ENCODE assay signal across 8 mouse cellular contexts in the genomic region with DNA sequence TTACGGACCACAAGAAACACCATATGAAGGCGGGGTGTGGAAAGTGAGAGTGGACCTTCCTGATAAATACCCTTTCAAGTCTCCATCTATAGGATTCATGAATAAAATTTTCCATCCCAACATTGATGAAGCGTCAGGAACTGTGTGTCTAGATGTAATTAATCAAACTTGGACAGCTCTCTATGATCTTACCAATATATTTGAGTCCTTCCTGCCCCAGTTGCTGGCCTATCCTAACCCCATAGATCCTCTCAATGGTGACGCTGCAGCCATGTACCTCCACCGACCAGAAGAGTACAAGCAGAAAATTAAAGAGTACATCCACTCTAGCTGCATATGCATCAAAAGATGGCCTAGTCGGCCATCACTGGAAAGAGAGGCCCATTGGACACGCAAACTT.
DNase-seq lines count a peak whose midpoint lies in the region; ATAC-seq and TF ChIP-seq lines count a peak whose summit lies in the region.
"Not testable (repeated sequence)": the region's sequence is repeated elsewhere in the genome, so short reads cannot be mapped to it uniquely, and the experiment has no call there.

No protein-coding gene starts in this region.

- intact Hi-C loops in left cerebral cortex, adult 2 months (cut with DNase I) = not testable (repeated sequence)

- H3K27ac ChIP-seq in bone marrow macrophage, adult 2 months (ENCODE audit: insufficient read depth, low read depth, low read length); forebrain, embryonic 11.5 days (ENCODE audit: low read depth, low read length); heart, embryonic 12.5 days (ENCODE audit: poor library complexity, severe bottlenecking); hindbrain, embryonic 16.5 days (ENCODE audit: low read depth, low read length); left cerebral cortex, adult 2 months; liver, embryonic 15.5 days (replicated peaks); stomach, embryonic 15.5 days: not testable (repeated sequence)
- H3K27ac ChIP-seq in midbrain, embryonic 14.5 days (replicated peaks; ENCODE audit: low read depth, low read length) = peak overlapping the region; percentile 78; the same call in 1 of the 2 replicates

- H3K4me1 ChIP-seq in bone marrow macrophage, adult 2 months (ENCODE audit: control insufficient read depth, insufficient read depth, low read length); forebrain, embryonic 11.5 days (replicated peaks; ENCODE audit: control insufficient read depth, insufficient read depth, low read length); heart, embryonic 12.5 days (replicated peaks); hindbrain, embryonic 16.5 days (ENCODE audit: control insufficient read depth, insufficient read depth, low read depth, low read length); liver, embryonic 15.5 days (replicated peaks); midbrain, embryonic 14.5 days (ENCODE audit: control insufficient read depth, insufficient read depth, low read length); stomach, embryonic 15.5 days: not testable (repeated sequence)

- H3K9me3 ChIP-seq in forebrain, embryonic 11.5 days (ENCODE audit: control insufficient read depth, low read length); heart, embryonic 12.5 days (replicated peaks); hindbrain, embryonic 16.5 days (ENCODE audit: control insufficient read depth, low read length); liver, embryonic 15.5 days (replicated peaks); midbrain, embryonic 14.5 days (ENCODE audit: control insufficient read depth, low read length); stomach, embryonic 15.5 days: not testable (repeated sequence)

- TF ChIP-seq POLR2A in bone marrow macrophage, adult 2 months (IDR thresholded peaks at IDR 0.05; ENCODE audit: borderline replicate concordance, low read depth, low read length) = not testable (repeated sequence)

- not testable (repeated sequence) for H3K36me3 ChIP-seq in forebrain, embryonic 11.5 days (ENCODE audit: control insufficient read depth, insufficient read depth, low read length); heart, embryonic 12.5 days; hindbrain, embryonic 16.5 days (ENCODE audit: control insufficient read depth, insufficient read depth, low read length); liver, embryonic 15.5 days (replicated peaks); midbrain, embryonic 14.5 days (ENCODE audit: control insufficient read depth, insufficient read depth, low read length); stomach, embryonic 15.5 days

- WGBS in forebrain, embryonic 11.5 days = 46% methylated on average over 7 of the region's 7 CpGs
- WGBS in heart, embryonic 12.5 days = 42% methylated on average over 7 of the region's 7 CpGs
- 42% methylated on average over 7 of the region's 7 CpGs for WGBS in hindbrain, embryonic 16.5 days
- WGBS in liver, embryonic 15.5 days (ENCODE audit: insufficient replicate concordance) = 45% methylated on average over 7 of the region's 7 CpGs
- 43% methylated on average over 7 of the region's 7 CpGs for WGBS in midbrain, embryonic 14.5 days
- 42% methylated on average over 7 of the region's 7 CpGs for WGBS in stomach, embryonic 15.5 days

- TF ChIP-seq CTCF in bone marrow macrophage, adult 2 months (IDR thresholded peaks at IDR 0.05; ENCODE audit: low read depth, low read length); left cerebral cortex, adult 2 months (IDR thresholded peaks at IDR 0.05): not testable (repeated sequence)

- ATAC-seq in forebrain, embryonic 11.5 days (replicated peaks; ENCODE audit: low FRiP score) = peak; percentile 34
- ATAC-seq in heart, embryonic 12.5 days (ENCODE audit: insufficient number of reproducible peaks, low FRiP score); liver, embryonic 15.5 days (ENCODE audit: insufficient read depth); midbrain, embryonic 14.5 days (ENCODE audit: low FRiP score, low TSS enrichment); stomach, embryonic 15.5 days (ENCODE audit: insufficient read depth, low FRiP score, low read depth): not testable (repeated sequence)
- ATAC-seq in hindbrain, embryonic 16.5 days = peak; percentile 24

- not testable (repeated sequence) for H3K9ac ChIP-seq in forebrain, embryonic 11.5 days (ENCODE audit: low read length); heart, embryonic 12.5 days; liver, embryonic 15.5 days; midbrain, embryonic 14.5 days (replicated peaks; ENCODE audit: low read length); stomach, embryonic 15.5 days
- peak overlapping the region; percentile 70 for H3K9ac ChIP-seq in hindbrain, embryonic 16.5 days (ENCODE audit: low read depth, low read length)

- H3K27me3 ChIP-seq in forebrain, embryonic 11.5 days (ENCODE audit: control insufficient read depth, insufficient read depth, low read length); heart, embryonic 12.5 days (replicated peaks); hindbrain, embryonic 16.5 days (replicated peaks; ENCODE audit: control insufficient read depth, insufficient read depth, low read length); midbrain, embryonic 14.5 days (ENCODE audit: control insufficient read depth, insufficient read depth, low read length); stomach, embryonic 15.5 days (replicated peaks): not testable (repeated sequence)
- H3K27me3 ChIP-seq in liver, embryonic 15.5 days = peaks cover 13% of the 10 kb centered on the region

- peak overlapping the region; percentile 43 for H3K4me3 ChIP-seq in bone marrow macrophage, adult 2 months (ENCODE audit: insufficient read depth, low read length)
- peak overlapping the region; percentile 37 for H3K4me3 ChIP-seq in forebrain, embryonic 11.5 days (ENCODE audit: low read depth, low read length)
- peak overlapping the region; percentile 60 for H3K4me3 ChIP-seq in heart, embryonic 12.5 days
- peak overlapping the region; percentile 46 for H3K4me3 ChIP-seq in hindbrain, embryonic 16.5 days (ENCODE audit: low read length)
- H3K4me3 ChIP-seq in left cerebral cortex, adult 2 months = peak overlapping the region; percentile 38
- peak overlapping the region; percentile 44; the same call in 1 of the 2 replicates for H3K4me3 ChIP-seq in liver, embryonic 15.5 days (replicated peaks)
- peak overlapping the region; percentile 39 for H3K4me3 ChIP-seq in midbrain, embryonic 14.5 days (replicated peaks; ENCODE audit: low read depth, low read length)
- peak overlapping the region; percentile 47 for H3K4me3 ChIP-seq in stomach, embryonic 15.5 days (replicated peaks)

- DNase-seq in forebrain, embryonic 11.5 days (ENCODE audit: low spot score); left cerebral cortex, adult 2 months (ENCODE audit: extremely low spot score in 1 of 2, low spot score in 2 of 2); midbrain, embryonic 14.5 days: not testable (repeated sequence)

- peak overlapping the region; percentile 58; the same call in 1 of the 2 replicates for H3K4me2 ChIP-seq in forebrain, embryonic 11.5 days (ENCODE audit: low read depth, low read length, severe bottlenecking)
- H3K4me2 ChIP-seq in heart, embryonic 12.5 days = peak overlapping the region; percentile 79
- peak overlapping the region; percentile 56 for H3K4me2 ChIP-seq in hindbrain, embryonic 16.5 days (ENCODE audit: low read length)
- peak overlapping the region; percentile 59 for H3K4me2 ChIP-seq in liver, embryonic 15.5 days
- peak overlapping the region; percentile 52 for H3K4me2 ChIP-seq in midbrain, embryonic 14.5 days (ENCODE audit: low read length)
- H3K4me2 ChIP-seq in stomach, embryonic 15.5 days = peak overlapping the region; percentile 68
